Mouse (Mus musculus) CH12.LX (cell line): ENCODE measurements at regions not wholly inside any gene's neighbourhood (a gene's known extent, or its start where the extent isn't known, plus 50 kb on each side); places are given as distances from the start of the nearest gene placed in this dataset.

ENCODE experiments used
- CTCF ChIP-seq, 2 experiments: IDR thresholded peaks in 1 of 2; conservative IDR thresholded peaks in 1 of 2; 2 replicates each; pipeline ENCODE4 v1.5.1; 2011 to 2012; ENCODE audit warnings: low read depth in 2 of 2, low read length in 2 of 2, improper control_type of control experiment in 1 of 2, inconsistent platforms in 1 of 2, mild to moderate bottlenecking in 1 of 2, moderate library complexity in 1 of 2
- MAX ChIP-seq: IDR thresholded peaks from 2 replicates; pipeline ENCODE4 v1.6.1; 2011; ENCODE audit warnings: low read length, improper control_type of control experiment
- NELFE ChIP-seq: IDR thresholded peaks from 2 replicates; pipeline ENCODE4 v1.6.1; 2011; ENCODE audit warnings: low read depth, low read length, improper control_type of control experiment
- POLR2A ChIP-seq: IDR thresholded peaks from 2 replicates; pipeline ENCODE4 v1.6.1; 2011; ENCODE audit warnings: low read depth, mild to moderate bottlenecking, improper control_type of control experiment, low read length
- ZC3H11A ChIP-seq: IDR thresholded peaks from 2 replicates; pipeline ENCODE4 v1.6.1; 2012; ENCODE audit warnings: low read depth, mild to moderate bottlenecking, inconsistent platforms, low read length, improper control_type of control experiment

DNA sequence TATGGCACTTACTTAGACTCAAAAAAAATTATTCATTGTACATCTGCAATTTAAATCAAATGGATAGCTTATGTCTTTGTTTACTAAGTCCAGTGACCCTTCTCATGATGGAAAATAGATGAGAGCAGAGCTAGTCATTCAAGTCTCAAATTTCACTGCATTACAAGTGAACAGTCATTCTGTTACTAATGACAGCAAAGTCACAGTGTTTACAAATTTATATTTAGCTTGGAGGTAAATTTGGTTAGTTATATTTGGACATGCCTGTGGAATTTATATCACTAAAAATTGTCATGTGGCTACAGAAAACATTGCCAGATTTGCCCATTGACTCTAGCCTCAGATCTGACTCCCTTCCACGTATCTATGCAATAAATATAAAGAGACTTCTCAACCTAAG, 515.7 kb downstream of the Nebl start:
- TF ChIP-seq MAX (no peak), NELFE (no peak), ZC3H11A (no peak), CTCF (conservative IDR thresholded peaks at IDR 0.05 in 1 of 2, IDR thresholded peaks at IDR 0.05 in 1 of 2; ENCODE audit: low read depth in 2 of 2, low read length in 2 of 2) (no peak), POLR2A (no peak)
